ENCODE assay signal across 8 mouse cellular contexts in genomic region chr11:49903333-49903732, GRCm38 (mm10). TPM values are rescaled to one million over a fixed set of nuclear protein-coding genes. Genes with fewer than 3 reads are reported as not detected.
A peak's percentile ranks its signal among the peaks of the same experiment; 100 is the strongest.
DNase-seq lines count a peak whose midpoint lies in the region; ATAC-seq and TF ChIP-seq lines count a peak whose summit lies in the region.

No protein-coding gene starts in this region.

- H3K4me2 ChIP-seq in CH12.LX (ENCODE audit: insufficient read depth, low read depth, poor library complexity, severe bottlenecking), result no peak overlapping the region
- H3K4me2 ChIP-seq in kidney, postnatal 0 days (ENCODE audit: low read length), result no peak overlapping the region
- H3K4me2 ChIP-seq in lung, embryonic 14.5 days, result no peak overlapping the region

- no peak overlapping the region for H3K4me3 ChIP-seq in CH12.LX (replicated peaks in 1 of 3; ENCODE audit: low read depth in 2 of 3, low read length in 2 of 3, poor library complexity in 1 of 3)
- no peak overlapping the region for H3K4me3 ChIP-seq in kidney, postnatal 0 days (replicated peaks; ENCODE audit: low read depth, low read length)
- H3K4me3 ChIP-seq in lung, embryonic 14.5 days (ENCODE audit: low read depth, low read length), result no peak overlapping the region

- H3K79me2 ChIP-seq in CH12.LX (replicated peaks; ENCODE audit: control insufficient read depth, extremely low read depth, insufficient read depth, poor library complexity, severe bottlenecking), result no peaks in the 10 kb centered on the region

- peak; percentile 72 for TF ChIP-seq RAD21 in CH12.LX (IDR thresholded peaks at IDR 0.05; ENCODE audit: low read depth, low read length)

- peaks cover 3% of the 10 kb centered on the region for H3K9me3 ChIP-seq in CH12.LX (replicated peaks; ENCODE audit: low read length)
- H3K9me3 ChIP-seq in kidney, postnatal 0 days (replicated peaks; ENCODE audit: low read length), result no peaks in the 10 kb centered on the region
- no peaks in the 10 kb centered on the region for H3K9me3 ChIP-seq in lung, embryonic 14.5 days (ENCODE audit: low read depth, low read length)

- in situ Hi-C loops in CH12.LX (cut with MboI; ENCODE audit: low pct_ligation_motif_present, low pct_unique_long_range_greater_than_20kb, low sequenced_read_pairs), result loop anchor here (5.0 kb wide), 1 partner anchor 59 kb away; no protein-coding TSS in a partner anchor

- no peak overlapping the region for H3K9ac ChIP-seq in CH12.LX (ENCODE audit: insufficient read depth, low read depth)
- H3K9ac ChIP-seq in kidney, postnatal 0 days (ENCODE audit: low read depth, low read length), result no peak overlapping the region
- H3K9ac ChIP-seq in lung, embryonic 14.5 days, result no peak overlapping the region

- no peak for TF ChIP-seq EP300 in CH12.LX (IDR thresholded peaks at IDR 0.05; ENCODE audit: low read length)

- TF ChIP-seq POLR2A in CH12.LX (IDR thresholded peaks at IDR 0.05; ENCODE audit: low read depth, low read length), result no peak

- TF ChIP-seq CTCF in CH12.LX (conservative IDR thresholded peaks at IDR 0.05 in 1 of 2, IDR thresholded peaks at IDR 0.05 in 1 of 2; ENCODE audit: low read depth in 2 of 2, low read length in 2 of 2), result peak; percentile 70 to 92
- peak; percentile 81 for TF ChIP-seq CTCF in kidney, postnatal 0 days (IDR thresholded peaks at IDR 0.05; ENCODE audit: low read depth)
- TF ChIP-seq CTCF in lung, embryonic 14.5 days (IDR thresholded peaks at IDR 0.05; ENCODE audit: low read depth), result peak; percentile 83

- H3K27ac ChIP-seq in CH12.LX (ENCODE audit: insufficient read depth, low read depth), result no peak overlapping the region
- H3K27ac ChIP-seq in kidney, postnatal 0 days, result no peak overlapping the region
- H3K27ac ChIP-seq in lung, embryonic 14.5 days (ENCODE audit: low read depth), result no peak overlapping the region

- WGBS in kidney, postnatal 0 days, result 10% methylated on average over 7 of the region's 7 CpGs
- WGBS in lung, embryonic 14.5 days, result 14% methylated on average over 7 of the region's 7 CpGs

- peaks cover 40% of the 10 kb centered on the region for H3K27me3 ChIP-seq in CH12.LX (replicated peaks)
- H3K27me3 ChIP-seq in kidney, postnatal 0 days (ENCODE audit: insufficient read depth, low read length), result peaks cover 19% of the 10 kb centered on the region
- peaks cover 30% of the 10 kb centered on the region for H3K27me3 ChIP-seq in lung, embryonic 14.5 days (ENCODE audit: insufficient read depth, low read length)

- dilution Hi-C loops in CH12.LX (cut with MboI; ENCODE audit: extremely low pct_ligation_motif_present, extremely low pct_unique_long_range_greater_than_20kb, low sequenced_read_pairs), result no loop called here

- H3K4me1 ChIP-seq in CH12.LX (ENCODE audit: control insufficient read depth in 1 of 2, insufficient read depth in 2 of 2), result no peaks in the 10 kb centered on the region
- 0 out of 2 replicates have a peak, but pooled peaks cover 8% of the 10 kb centered on the region for H3K4me1 ChIP-seq in kidney, postnatal 0 days (replicated peaks; ENCODE audit: insufficient read depth, low read length)
- H3K4me1 ChIP-seq in lung, embryonic 14.5 days (ENCODE audit: insufficient read depth), result no peaks in the 10 kb centered on the region

- no peaks in the 10 kb centered on the region for H3K36me3 ChIP-seq in CH12.LX (replicated peaks in 1 of 2; ENCODE audit: control insufficient read depth in 1 of 2, insufficient read depth in 1 of 2, low read length in 1 of 2)
- H3K36me3 ChIP-seq in kidney, postnatal 0 days (ENCODE audit: insufficient read depth, low read length), result no peaks in the 10 kb centered on the region
- no peaks in the 10 kb centered on the region for H3K36me3 ChIP-seq in lung, embryonic 14.5 days (ENCODE audit: insufficient read depth)

- no peak for ATAC-seq in kidney, postnatal 0 days (replicated peaks; ENCODE audit: low FRiP score, low read depth)
- peak; percentile 25; the same call in 1 of the 2 replicates for ATAC-seq in lung, embryonic 14.5 days (ENCODE audit: insufficient read depth)

- DNase-seq in 416B (ENCODE audit: low read depth), result peak; percentile 48
- peak; percentile 37 for DNase-seq in CH12.LX (ENCODE audit: extremely low read depth)
- DNase-seq in c-Kit-positive CD71-positive TER-119-positive erythroid progenitor cells, embryonic 14.5 days (ENCODE audit: low spot score), result peak; percentile 47
- DNase-seq in forelimb bud, embryonic 11.5 days (ENCODE audit: low read depth, low spot score), result peak; percentile 61
- peak; percentile 72 for DNase-seq in kidney, postnatal 0 days (ENCODE audit: low spot score)
- peak; percentile 73 for DNase-seq in lung, embryonic 14.5 days
- peak; percentile 69 to 81 for DNase-seq in right cerebral cortex, postnatal 10 days (ENCODE audit: low spot score in 2 of 2)
- DNase-seq in yolk sac, embryonic 10.5 days (ENCODE audit: low spot score), result peak; percentile 32

TF ChIP-seq in CH12.LX, 34 proteins besides CTCF, POLR2A, EP300 and RAD21:
- no peak for TF ChIP-seq ZNF384 (IDR thresholded peaks at IDR 0.05; ENCODE audit: low read depth, low read length)
- TF ChIP-seq SIN3A (IDR thresholded peaks at IDR 0.05; ENCODE audit: low read length), result no peak
- peak; percentile 25; the same call in 1 of the 2 replicates for TF ChIP-seq MEF2A (IDR thresholded peaks at IDR 0.05; ENCODE audit: borderline replicate concordance, low read depth, low read length)
- TF ChIP-seq IRF4 (IDR thresholded peaks at IDR 0.05; ENCODE audit: low read depth, low read length), result peak; percentile 48
- no peak for TF ChIP-seq PAX5 (IDR thresholded peaks at IDR 0.05; ENCODE audit: low read length)
- TF ChIP-seq MAX (IDR thresholded peaks at IDR 0.05; ENCODE audit: low read length), result peak; percentile 43; the same call in 1 of the 2 replicates
- TF ChIP-seq ZC3H11A (IDR thresholded peaks at IDR 0.05; ENCODE audit: low read depth, low read length), result peak; percentile 57
- 0 out of 2 replicates have a peak, but pooled peaks have one; percentile 16 for TF ChIP-seq KAT2A (IDR thresholded peaks at IDR 0.05; ENCODE audit: insufficient replicate concordance, low read length)
- TF ChIP-seq MXI1 (IDR thresholded peaks at IDR 0.05; ENCODE audit: low read depth, low read length), result no peak
- TF ChIP-seq SMC3 (IDR thresholded peaks at IDR 0.05; ENCODE audit: low read depth, low read length), result peak; percentile 96
- no peak for TF ChIP-seq HCFC1 (IDR thresholded peaks at IDR 0.05; ENCODE audit: low read depth, low read length)

RNA-seq across cellular contexts. Expression of gene Rasgef1c, which starts 1.7 kb away (rescaled TPM):
- total RNA-seq in CH12.LX (2012; rRNA removed), result not detected in 2 replicates
- total RNA-seq in CH12.LX (2014; rRNA removed), result not detected in 2 replicates
- not detected in 2 replicates for polyA plus RNA-seq in CH12.LX (2012; ENCODE audit: insufficient read length, low read depth)
- 0.10 and 0.18 TPM in 2 replicates for polyA plus RNA-seq in kidney, postnatal 0 days (2015; fragmentation: Nextera tagmentation; extraction: Ambion mirVana)
- polyA plus RNA-seq in lung, embryonic 14.5 days (2014; fragmentation: Nextera tagmentation; extraction: Ambion mirVana), result 0.09 and 0.20 TPM in 2 replicates

RNA-seq across cellular contexts. Expression of gene Mapk9, which starts 56.8 kb away (rescaled TPM):
- total RNA-seq in CH12.LX (2012; rRNA removed), result 22.0 and 22.5 TPM in 2 replicates
- total RNA-seq in CH12.LX (2014; rRNA removed), result 29.3 and 35.3 TPM in 2 replicates
- 31.7 and 36.8 TPM in 2 replicates for polyA plus RNA-seq in CH12.LX (2012; ENCODE audit: insufficient read length, low read depth)
- 25.5 and 26.0 TPM in 2 replicates for polyA plus RNA-seq in kidney, postnatal 0 days (2015; fragmentation: Nextera tagmentation; extraction: Ambion mirVana)
- 38.4 and 40.0 TPM in 2 replicates for polyA plus RNA-seq in lung, embryonic 14.5 days (2014; fragmentation: Nextera tagmentation; extraction: Ambion mirVana)
